Mouse (Mus musculus): ENCODE measurements around the gene Adcy6.

Adcy6 gene

DNA sequence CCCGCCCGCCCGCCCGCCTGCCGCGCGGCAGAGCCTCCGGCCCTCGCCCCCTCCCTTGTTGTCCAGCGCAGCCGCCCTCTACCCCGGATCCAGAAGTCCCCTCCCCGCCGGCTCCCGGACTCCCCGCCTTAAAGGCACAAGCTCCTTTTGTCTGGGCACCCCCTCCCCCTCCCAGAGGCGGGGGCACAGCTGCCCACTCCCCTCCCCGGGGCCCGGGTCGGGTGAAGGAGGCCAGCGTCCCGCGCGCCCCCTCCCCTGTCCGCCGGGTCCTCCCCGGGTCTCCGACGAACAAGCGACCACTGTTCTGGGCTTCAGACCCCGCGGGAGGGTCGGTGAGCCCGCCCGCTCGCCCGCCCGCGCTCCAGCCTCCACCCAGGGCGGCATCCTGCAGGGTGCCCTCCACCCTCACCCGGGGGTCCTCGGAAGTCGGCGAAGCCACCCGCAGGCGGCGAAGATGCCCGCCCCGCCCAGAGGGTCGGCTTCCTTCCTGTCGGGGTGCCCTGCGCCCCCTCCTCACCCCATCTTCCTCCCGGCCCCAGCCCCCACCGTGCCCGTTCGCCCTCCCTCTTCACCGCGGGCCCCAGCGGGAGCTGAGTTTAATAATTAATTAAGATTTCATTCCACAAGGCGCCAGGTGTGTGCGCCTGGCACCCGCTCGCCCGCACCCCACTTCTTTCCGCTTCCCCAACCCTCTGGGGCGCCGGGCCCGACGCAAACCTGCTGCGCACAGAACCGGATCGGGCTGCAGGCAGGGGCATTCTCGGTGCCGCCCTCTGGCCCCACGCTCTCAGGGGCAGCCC lies at the start of gene Adcy6:
Gene Adcy6, minus strand, starts transcription at position 746 of the 800 bp plus-strand sequence.
- DNase-seq, result peak; percentile 93

DNA sequence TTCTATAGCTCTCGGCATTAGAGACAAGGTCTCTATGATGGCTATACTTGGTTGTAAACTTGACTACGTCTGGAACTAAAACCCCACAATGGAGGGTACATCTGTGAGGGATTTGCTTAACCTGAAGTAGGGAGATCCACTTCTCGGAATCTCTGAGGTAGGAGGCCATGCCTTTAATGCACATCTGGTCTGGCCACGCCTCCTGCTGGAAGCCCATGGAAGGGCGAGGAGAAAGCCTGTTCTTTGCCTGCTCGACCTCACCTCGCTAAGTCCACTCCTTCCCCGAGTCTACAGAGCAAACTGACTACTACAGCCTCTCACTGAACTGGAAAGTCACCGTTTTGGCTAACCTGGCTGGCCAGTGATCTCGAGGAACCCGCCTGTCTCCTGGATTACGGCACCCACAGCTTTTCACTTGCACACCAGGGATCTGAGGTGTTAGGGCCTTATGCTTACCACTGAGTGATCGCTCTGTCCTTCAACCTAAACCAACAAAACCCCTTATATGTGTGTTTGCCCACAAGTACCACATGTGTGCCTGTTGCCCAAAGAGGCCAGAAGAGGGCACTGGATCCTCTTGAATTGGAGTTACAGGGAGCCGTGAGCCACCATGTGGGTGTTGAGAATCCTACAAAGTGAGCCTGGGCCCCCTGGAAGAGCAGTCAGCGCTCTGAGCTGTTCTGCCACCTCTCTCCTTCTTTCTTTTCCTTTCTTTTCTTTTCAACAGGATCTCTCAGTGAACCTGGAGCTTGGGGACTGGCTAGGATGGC lies 47.3 kb upstream of the Adcy6 start:
- no peak for DNase-seq

DNA sequence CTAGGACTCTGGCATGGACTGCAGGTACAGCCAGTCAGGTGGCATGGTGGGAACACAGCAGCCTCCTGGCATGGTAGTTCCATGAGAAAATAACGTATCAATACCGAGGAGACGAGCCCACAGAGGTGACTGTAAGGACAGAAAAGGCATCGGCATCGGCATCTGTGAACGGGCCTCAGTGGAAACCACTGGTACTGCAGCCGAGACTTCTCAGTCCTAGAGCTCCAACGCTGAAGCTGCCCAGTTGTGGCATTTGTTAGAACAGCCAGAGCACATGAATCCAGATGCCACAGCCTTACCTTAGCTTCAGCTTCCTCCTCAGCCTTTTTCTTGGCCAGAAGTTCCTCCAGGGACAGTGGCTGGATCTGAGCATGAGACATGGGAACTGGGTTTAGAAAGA lies 42.3 kb upstream of the Adcy6 start:
- no peak for DNase-seq

DNA sequence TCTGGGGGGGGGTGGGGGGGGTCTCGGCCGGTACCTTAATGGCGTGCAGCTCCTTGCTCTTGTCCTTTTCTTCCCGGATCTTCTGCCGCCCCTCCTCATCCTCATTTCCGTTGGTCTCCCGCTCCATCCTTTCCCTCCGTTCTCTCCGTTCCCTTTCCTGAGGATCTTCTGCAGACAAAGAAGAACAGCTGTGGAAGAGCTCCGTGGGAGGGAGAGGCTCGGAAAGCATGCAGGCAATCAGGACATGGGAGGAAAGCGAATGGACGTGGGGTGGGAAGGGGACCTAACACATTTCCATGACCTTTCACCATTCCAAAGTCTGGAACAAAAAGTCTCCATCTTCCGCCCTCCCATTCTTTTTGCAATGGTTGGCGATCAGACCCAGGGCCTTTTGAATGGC lies 41.6 kb upstream of the Adcy6 start:
- no peak for DNase-seq

DNA sequence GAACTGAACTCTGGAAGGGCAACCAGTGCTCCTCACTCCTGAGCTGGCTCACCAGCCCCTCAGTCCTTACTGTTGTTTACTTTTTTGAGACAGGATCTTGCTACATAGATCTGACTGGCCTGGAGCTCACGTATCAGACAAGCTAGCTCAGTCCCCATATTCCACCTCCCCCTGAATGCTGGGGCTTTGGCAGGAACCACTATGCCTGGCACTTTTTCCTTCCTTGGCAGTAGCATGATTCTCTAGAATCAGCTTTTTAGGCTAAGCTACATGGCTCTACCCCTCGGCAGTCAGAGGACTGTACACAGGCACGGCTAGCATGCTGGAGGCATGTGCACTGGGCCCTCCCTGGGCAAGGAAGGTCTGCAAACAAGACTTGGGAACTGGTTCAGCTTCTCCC lies 38.2 kb upstream of the Adcy6 start:
- no peak for DNase-seq

DNA sequence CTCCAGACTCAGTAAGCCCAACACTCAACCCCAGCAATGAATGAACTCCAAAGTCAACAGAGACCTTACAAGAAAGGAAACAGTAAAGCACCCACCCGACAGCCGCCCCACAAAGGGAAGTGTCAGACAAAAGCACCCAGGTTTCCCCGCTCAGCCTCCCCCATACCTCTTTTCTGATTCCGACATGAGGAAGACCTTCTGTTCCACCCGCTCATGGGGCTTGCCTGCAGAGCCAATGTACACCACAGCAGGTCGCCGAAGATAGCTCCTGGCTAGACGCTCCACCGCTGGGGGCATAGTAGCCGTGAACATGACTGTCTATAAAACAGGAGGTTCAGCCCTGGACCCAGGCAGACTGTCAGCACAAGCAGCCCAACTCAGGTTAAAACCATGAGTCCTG lies 37.4 kb upstream of the Adcy6 start:
- no peak for DNase-seq

GRCm38 (mm10) chr15:98646737-98647136 lies 36.9 kb upstream of the Adcy6 start:
- no peak for DNase-seq

GRCm38 (mm10) chr15:98645057-98646026 lies 35.5 kb upstream of the Adcy6 start:
- no peak for DNase-seq

DNA sequence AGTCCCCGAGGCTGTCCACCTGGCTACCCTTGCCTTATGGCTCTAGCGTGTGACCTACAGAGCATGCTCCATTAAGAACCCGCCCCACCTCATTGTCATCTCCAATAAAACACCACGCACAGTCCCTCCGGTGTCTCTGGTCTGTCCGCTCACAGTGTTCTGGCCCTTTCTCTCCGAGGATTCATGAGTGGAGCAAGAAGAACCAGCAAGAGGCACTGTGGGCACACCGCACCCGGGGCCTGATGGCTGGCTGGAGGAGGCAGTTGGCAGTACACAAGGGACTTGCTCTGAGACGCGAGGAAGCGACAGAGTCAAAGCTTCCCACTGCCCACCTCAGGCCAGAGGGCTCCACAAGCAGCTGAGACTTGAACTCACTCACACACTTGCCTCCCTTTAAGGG lies 34.5 kb upstream of the Adcy6 start:
- DNase-seq, result no peak

- peak; percentile 65 for DNase-seq
Measured at GRCm38 (mm10) chr15:98640157-98640556, 30.3 kb upstream of the Adcy6 start.

DNA sequence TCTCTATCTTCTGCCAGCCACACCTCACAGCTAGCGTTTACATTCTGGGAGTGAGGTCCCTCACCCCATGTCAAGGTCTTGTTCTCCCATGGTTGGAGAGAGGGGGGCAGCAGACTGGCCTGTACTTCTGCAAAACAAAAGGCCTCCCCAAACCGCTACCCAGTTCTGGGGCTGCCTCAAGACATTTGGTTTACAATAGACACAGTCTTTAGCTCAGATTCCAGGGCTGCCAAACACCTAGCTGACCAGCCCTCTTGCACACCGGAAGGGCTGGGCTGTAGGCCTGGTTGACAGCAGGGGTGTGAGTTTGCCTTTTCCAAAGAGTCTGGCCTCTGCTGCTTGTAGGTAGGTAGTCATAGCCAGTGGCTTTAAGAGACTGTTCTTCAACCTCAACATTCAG lies 27.3 kb upstream of the Adcy6 start:
- no peak for DNase-seq

- DNase-seq, result no peak
Measured at GRCm38 (mm10) chr15:98636517-98636916, 26.6 kb upstream of the Adcy6 start.

DNA sequence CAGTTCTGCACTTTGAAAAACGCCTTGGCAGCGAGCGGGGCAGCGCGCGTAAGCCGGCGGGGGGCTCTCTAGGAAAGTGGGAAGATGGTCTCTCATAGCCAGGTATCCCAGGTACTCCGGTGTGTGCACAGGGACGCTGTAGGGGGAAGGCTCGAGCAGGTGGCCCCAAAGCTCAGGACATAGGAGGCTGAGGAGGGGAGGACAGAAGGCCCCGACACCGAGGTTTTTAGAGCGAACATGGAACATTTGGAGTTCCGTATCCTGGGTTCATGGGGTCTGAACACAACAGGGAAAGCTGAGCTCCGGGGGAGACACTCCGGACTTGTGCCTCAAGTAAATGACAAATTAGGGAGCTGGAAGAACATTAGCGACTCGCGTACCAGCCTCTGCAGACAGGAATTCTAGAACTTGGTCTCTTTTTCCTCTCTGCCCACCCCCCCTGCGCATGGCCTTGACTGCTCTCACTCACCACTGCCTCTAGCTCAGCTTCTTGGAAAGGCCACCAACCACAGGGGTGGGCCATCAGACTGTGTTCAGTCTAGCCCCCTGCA lies 25.5 kb upstream of the Adcy6 start:
- DNase-seq, result peak; percentile 54

DNA sequence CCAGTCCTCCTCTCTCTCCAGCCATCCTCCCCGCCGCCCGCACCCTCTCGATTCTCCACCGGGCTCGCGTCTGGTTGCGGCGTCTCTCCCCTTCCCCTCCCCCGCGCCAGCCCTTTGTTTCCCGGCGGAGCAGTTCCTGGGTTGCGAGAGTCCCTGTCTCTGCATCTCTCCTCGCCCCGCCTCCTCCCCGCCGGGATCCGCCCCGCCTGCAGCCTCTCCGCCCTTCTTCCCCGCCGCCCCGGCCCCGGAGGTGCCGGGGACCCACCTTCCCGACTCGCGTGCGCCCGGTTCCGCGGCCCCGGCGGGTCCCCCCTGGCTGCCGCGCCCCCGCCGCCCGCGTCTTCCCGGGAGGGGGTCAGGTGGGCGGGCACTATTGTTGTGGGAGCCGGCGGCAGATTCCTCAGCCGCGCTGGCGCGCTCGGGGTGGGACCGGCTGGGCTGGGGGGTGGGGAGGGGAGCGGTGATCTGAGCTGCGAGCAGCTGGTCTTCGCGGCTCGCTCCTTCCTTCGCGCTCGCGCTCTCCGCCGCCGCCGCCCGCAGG lies 24.7 kb upstream of the Adcy6 start:
- DNase-seq, result peak; percentile 92

GRCm38 (mm10) chr15:98633822-98634470 lies 24.1 kb upstream of the Adcy6 start:
- DNase-seq, result no peak

DNA sequence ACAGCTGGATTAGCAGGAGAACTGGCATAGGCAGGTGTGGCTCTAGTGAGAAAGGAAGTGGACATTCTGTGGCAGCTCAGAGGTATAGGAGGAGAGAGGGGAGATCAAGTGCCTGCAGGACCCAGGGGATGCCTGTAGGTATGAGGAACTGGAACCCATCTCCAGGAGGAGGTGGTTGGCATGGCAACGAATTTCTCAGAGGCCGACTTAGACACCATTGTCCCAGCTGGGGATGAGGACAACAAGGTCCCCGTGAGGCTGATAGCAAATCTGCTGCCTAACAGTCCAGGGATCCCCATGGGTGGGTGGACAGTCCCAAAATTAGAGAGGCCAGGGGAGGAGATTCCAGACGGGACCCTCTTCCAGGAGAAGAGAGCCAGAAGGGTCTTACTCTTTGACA lies 23.0 kb upstream of the Adcy6 start:
- DNase-seq, result no peak

GRCm38 (mm10) chr15:98632107-98632744 lies 22.4 kb upstream of the Adcy6 start:
- peak; percentile 90 for DNase-seq

- peak; percentile 91 for DNase-seq
Measured at GRCm38 (mm10) chr15:98631493-98631892, 21.6 kb upstream of the Adcy6 start.

GRCm38 (mm10) chr15:98630540-98630939 lies 20.7 kb upstream of the Adcy6 start, which contains the start of gene Cacnb3:
TSS of gene Cacnb3 (plus strand) at chr15:98630840.
- DNase-seq, result no peak

GRCm38 (mm10) chr15:98629464-98629863 lies 19.6 kb upstream of the Adcy6 start:
- DNase-seq, result no peak

GRCm38 (mm10) chr15:98628589-98629254 lies 18.8 kb upstream of the Adcy6 start:
- DNase-seq, result peak; percentile 62

Measured in lung, postnatal 10 days (tissue).